Mouse (Mus musculus): Measurements from ENCODE around the gene Ahctf1.
"Not testable (repeated sequence)": the region's sequence is repeated elsewhere in the genome, so short reads cannot be mapped to it uniquely, and the experiment has no call there.

Ahctf1 gene

DNA sequence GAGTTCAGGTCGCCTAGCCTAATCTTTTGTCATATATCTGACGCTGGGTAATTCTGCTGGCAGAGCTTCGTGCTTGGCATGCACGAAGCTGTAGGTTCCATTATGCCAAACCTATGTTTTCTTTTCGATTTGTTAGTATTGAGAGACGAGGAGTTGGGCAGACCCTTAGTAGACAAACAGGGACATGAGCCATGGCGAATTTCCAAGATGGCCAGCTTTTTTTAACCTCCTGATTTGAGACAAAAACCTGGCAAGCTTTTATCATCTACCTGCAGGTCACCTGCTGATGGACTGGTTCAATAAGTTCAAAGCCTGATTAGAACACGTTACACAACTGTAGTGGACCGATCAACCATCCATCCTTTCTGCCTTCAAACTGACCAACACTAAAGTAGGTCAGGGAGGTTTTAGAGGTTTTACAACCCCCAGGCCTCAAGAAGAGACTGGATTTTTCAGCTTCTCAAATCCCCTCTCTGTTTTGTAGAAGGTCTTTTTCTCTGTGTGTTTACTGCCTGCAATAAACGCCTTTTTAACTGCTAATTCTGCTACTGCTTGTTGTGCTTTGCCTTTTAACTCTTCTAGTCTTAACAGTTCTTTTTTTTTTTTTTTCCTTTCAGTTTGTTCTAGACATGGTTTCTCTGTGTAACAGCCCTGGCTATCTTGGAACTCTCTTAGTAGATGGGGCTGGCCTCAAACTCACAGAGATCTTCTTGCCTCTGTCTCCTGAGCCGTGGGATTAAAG is 831 bp upstream of the Ahctf1 start:
- CTCF ChIA-PET, result no interaction called here

DNA sequence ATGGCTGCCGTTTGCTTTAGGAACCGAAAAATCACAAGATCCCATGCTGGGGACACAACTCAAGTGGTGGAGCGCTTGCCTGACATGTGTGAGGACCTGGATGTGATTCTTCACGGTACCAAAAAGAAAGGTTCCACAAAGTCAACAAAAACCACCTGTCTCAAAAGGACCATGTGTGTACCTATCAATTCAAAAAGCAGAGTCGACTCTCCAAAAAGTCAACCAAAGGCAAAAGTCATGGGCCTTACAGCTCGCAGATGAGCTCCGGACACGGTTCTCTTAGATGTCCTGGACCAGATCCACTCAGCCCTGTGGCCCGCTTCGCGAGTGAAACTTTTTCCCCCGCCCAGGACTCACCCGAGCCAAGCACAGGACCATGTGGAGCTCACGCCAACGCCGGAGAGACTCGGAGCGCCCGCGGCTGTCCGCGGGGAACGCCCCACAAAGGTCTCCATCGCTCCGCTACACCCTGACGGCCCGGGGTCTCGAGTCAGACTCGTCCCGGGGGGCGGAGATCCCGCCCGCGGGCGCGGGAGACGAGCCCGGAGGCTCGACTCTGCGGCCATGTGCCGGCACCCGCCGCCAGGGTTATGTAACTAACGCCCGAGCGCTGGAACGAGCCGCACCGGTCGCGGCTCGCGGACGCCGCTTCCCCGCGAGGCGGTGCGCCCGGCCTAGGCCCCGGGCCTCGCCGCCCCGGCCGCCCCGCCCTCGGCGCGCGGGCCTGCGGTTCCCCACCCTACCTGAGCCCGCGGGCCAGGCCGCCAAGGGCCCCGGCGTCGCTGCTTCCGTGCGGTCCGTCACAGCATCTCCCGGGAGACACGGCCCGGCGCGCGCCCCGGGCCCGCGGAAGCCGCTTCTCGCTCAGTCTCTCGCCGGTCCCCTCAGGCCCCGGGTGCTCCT is 619 bp downstream of the Ahctf1 start, which contains the start of gene Gm10518:
Gm10518 (plus strand) TSS at position 767 of the 903 bp plus-strand sequence.
- CTCF ChIA-PET, result no interaction called here

DNA sequence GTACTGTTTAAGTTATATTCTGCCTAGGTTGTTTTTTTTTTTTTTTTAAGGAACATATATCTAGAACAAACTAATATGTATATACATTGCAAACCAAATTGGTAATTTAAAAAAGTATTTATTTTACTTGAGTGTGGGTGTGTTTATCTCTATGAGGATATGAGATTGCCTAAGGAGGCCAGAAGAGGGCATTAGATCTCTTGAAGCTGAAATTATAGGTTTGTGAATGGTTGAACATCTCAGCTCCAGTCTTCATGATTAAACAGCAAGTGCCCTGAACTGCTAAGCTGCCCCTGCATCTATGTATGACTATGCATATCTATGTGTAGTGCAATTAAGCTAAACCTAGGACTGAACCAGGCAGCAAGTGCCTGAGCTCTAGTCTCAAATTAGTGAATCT is 4.7 kb downstream of the Ahctf1 start:
- CTCF ChIA-PET, result interaction anchor here (1.0 kb wide), 1 partner anchor 22 kb away, joined by 3 read pairs; no protein-coding TSS in a partner anchor

DNA sequence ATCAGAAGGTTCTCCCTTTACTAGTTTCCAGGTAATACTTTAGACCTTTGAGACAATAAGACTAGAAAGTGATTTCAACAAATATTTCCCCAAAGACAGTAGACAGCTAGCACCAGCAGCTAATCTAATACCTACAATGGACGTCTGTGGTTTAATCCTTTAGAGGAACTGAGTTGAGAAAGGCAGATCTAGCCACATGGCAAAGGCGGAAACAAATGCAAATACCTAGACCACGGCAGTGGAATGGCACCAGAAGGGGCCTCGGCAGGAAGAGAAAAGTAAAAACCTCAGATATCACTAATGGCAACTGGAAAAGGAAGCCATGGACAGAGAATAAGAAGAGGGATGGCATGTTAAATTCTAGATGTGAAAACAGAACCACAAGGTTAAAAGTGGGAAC is 16.2 kb downstream of the Ahctf1 start:
- CTCF ChIA-PET, result no interaction called here

DNA sequence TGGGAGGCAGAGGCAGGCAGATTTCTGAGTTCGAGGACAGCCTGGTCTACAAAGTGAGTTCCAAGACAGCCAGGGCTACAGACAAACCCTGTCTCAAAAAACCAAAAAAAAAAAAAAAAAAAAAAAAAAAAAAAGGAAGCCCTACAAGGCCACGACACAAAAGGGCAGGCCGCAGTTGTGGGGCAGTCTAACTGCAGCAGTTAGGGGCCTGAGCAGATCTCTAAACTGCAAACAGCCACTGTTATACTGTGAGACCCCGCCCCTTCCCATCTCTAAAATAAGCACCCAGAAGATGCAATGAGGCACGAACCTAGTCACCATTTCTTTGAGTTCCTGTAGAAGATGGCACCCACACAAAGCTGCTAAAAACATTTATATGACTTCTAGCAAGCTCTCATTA is 18.0 kb downstream of the Ahctf1 start:
- CTCF ChIA-PET, result no interaction called here

DNA sequence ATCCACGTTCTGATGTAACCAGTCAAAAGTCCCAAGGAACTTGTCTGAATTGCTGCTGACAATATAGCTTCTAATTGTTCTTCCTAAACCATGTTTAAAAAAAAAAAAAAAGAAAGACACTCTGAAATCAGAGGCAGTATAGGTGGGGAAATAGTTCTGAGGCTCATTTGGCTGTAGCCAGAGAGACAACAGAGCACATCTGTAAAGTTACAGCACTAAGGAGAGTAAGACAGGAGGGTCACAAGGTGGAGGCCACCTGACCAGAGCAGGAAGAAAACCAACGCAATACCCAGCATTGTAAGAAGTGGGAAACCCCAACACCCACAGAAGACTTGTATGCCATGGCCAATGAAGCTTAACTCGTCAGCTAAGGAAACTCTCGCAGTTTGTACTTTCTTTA is 19.4 kb downstream of the Ahctf1 start:
- CTCF ChIA-PET, result interaction anchor here (0.6 kb wide), 1 partner anchor 11 kb away, joined by 3 read pairs; no protein-coding TSS in a partner anchor

DNA sequence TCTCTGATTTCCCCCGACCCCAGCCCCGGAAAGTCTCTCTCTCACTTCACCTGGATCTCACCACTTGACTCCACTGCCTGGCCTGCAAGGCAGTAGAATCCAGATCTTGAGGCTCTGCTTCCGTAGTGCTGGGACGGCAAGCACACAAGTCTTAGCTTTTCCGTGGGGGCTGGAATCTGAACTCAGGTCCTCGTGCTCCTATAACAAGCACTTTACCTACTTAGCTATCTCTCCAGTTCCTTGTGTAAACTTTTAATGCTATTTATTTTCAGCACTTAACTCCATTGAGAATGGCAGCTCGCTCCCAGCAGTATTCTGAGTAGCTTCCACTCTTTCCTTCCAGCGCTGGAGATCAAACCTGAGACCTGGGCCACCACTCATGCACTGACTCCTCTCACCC is 26.6 kb downstream of the Ahctf1 start:
- CTCF ChIA-PET, result no interaction called here

DNA sequence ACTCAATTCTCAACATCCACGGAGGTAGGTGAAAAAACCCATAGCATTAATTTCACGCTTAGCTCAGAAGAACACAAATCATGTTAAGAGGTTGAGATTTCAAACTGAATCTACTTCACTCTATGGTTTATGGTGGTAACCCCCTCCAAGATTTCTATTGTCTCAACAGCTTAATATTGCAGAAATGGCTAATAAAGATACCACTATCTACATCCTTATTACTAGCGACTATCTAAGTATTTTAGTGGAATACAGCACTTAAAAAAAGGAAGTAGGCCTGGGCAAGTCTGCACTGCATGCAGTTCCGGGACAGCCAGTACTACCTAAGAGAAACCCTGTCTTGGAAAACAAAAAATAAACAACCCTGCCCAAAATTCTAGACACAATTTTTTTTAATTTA is 42.9 kb downstream of the Ahctf1 start:
- CTCF ChIA-PET, result no interaction called here

DNA sequence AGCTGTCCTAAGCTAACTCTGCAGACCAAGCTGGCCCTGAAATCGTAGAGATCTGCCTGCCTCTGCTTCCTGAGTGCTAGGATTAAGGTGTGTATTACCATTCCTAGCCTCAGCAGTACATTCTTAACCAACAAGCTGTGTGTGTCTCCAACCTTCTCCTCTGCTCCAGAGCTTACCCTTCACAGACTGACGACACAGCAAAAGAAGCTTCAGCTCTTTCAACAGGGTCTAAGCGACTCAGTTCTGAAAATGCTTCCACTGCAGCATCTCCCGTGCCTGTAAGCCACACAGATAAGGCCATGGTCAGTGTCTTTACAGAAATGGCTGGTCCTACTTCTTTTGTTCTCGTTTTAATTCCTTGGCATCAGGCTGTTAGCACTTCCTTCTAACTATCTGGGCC is 43.4 kb downstream of the Ahctf1 start:
- CTCF ChIA-PET, result no interaction called here

DNA sequence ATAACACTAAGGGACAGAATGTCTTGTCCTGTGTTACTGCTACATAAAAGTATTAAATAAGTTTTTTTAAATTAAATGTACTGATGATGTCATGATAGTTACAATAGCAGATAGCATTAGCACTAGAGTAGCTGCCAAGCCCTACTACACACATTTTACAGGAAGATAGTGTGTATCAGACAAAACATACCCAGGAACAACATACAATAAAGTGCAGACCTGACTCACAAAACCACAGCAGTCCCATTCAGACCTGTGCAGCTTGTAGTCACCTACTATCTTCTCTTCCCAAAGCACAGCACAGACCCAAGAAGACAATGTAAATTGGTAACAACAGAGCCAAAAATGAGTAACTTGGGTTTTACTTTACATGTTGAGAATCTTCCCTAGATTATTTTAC is 47.0 kb downstream of the Ahctf1 start:
- CTCF ChIA-PET, result no interaction called here

DNA sequence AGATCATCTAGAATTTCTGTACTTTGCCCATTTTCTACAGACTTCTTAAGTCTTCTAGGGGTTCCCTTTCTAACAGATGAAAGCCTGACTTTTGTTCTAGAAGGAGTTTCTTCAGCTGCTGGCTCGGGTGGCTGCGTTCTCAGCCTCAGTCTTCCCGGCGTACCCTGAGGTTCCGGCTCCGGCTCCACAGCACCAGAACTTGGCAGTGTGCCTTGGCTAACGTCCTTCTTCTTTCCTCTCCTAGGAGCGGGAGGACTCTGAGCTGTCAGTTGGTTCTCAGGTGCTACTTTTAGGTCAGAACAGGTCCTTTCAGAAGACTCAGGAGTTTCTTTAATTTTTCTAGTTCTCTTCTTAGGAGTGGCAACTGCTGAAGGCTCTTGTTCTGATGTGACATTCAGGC is 50.5 kb downstream of the Ahctf1 start:
- CTCF ChIA-PET, result no interaction called here

DNA sequence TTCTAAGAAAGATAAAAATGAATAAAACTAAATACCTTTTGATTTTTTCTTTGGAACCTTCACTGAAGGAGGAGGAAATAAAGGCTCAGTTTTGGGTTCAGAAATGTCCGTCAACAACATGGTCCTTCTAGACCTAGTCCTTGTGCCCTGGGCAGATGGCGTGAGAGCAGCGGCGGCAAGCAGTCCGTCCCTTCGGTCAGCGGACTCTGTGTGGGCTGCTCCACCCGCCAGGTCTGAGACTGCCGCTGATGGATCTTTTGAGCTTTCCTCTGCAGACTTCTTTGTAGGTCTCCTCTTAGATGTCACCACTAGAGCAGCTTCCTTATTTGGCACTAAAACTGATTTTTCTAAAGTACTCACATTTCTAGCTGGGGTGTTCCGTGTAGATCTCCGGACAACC is 51.2 kb downstream of the Ahctf1 start:
- CTCF ChIA-PET, result no interaction called here

DNA sequence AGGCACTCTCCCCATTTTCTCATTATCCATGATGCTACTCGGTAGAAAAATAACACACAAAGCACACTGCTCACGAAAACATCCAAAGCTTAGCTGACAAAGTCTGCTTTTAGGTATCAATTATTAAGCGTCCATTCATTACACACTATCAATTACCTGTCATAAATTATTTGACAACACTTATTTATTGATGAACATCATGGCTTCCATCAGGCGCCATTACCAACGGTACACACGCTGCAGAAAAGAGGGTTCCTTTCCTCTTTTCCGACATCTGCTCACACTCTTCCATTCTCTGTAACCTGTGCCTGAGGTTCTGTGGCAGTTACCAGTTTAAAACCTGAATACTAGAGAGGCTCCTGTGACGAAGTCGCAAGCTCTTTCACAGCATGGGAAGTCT is 58.3 kb downstream of the Ahctf1 start, which contains the start of gene Kif28:
Kif28 (minus strand) TSS at position 101 of the 400 bp plus-strand sequence.
- CTCF ChIA-PET, result no interaction called here

DNA sequence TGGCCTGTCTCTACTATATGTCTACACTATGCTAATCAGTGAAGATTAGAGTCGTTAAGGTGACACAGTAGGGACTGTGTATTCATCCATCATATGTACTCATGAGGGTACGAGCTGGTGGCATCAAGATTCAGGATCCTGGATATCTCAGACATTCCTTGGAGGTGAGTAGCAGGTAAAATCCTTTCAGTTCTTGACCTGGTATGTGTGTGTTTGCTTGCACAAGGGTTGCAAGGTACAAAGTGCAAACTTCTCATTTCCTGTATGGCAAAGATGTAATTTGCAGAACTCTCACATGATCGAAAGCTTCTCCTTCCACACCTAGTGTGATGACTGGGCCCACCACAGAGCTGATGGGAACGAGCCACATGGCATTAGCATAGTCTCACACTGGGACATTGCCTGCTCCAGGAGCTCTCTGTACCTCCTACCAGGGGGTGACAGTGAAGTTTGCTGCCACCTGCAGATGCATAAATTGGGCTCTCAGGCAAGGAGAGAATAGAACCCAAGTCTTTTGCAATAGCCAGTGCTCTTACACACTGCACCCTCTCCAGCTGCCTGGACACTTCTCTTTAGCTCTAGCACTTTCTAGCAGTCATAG is 59.8 kb downstream of the Ahctf1 start:
- CTCF ChIA-PET, result no interaction called here

DNA sequence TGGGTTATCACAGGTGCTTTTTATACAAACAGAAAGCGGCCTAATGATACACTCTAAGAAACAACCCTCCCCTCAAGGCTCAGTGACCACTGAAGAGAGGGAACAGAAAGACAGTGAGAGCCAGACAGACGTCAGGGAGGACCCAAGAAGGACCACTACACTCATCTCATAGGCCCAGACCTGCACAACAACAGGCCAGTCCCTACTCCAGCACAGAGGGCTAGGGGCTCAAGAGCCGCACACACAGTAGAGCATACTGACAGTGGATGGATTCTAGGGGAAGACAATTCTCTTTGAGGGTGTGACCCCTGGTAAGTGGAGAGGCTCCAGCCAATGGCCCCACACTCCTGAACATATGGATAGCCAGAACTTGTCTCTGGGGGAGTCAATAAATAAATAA is 67.0 kb downstream of the Ahctf1 start:
- CTCF ChIA-PET, result no interaction called here

DNA sequence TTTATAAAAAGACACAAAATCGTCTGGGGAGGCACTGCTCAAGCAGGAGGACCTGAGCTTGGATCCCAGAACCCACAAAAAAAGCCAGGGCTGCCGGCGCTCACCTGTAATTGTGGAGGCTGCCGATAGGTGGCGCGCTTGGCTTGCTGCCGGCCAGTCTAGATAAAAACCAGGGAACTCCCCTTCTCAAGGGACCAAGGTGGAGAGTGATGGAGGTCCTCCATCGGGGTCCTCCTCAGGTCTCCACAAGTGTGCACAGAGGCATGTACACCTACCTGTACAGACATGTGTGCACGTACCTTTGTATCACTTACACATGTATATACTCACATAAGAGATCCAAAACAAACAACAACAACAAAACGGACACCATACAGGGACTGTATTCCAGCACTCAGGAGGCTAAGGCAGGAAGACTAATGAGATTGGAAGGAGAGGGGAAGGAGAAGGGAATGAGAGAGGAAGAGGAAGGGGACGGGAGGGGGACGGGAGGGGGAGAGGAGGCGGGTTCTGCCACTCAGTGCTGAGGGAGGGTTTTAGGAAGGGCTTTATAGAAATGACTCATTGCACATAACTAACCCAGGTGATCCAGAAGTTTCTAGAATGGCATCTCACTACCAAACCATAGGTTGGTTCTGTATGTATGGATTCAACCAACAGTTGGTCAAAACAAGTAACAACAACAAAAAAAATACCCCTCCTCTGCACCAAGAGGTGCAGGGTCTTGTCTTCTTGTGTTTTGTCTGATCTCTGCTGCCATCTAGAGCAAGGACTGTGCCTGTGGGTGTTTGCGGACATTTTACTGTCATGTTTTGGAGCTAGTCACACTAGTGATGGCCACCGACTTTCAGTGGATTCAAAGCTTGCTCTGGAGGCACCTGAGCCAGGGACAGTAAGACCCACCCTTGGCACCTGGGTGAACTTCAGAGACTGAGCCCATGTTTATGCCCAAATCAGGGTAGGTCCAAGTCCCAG is 68.7 kb downstream of the Ahctf1 start:
- CTCF ChIA-PET, result no interaction called here

DNA sequence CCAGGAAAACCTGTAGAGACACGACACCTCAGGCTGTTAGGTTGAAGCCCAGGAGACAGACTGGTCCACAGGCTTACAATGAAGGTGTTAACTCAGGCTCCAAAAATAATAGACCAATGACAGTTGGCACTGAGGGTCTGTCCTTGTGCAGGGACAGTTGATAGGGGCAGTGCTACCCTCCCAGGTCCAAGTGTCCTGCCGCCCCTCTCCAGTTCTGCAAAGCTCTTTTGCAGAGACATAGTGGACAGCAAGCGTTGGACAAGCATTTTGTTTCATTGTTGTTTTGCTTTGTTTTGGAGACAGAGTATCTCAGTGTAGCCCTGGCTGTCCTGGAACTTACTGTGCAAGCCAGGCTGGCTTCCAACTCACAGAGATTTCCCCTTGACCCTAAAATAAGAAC is 72.1 kb downstream of the Ahctf1 start:
- CTCF ChIA-PET, result no interaction called here

DNA sequence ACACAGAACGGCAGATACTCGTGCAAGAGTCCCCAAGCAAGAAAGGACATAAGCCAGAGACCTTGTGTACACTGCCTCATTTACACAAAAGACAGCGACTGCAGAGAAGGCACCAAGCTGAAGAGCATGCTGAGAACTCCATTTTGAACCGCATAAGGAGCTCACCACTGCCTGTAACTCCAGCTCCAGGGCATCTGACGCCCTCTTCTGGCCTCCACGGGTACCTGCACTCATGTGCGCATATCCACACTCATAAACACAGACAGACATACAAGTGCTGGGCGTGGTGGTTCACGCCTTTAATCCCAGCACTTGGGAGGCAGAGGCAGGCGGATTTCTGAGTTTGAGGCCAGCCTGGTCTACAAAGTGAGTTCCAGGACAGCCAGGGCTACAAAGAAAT is 74.8 kb downstream of the Ahctf1 start:
- CTCF ChIA-PET, result no interaction called here

DNA sequence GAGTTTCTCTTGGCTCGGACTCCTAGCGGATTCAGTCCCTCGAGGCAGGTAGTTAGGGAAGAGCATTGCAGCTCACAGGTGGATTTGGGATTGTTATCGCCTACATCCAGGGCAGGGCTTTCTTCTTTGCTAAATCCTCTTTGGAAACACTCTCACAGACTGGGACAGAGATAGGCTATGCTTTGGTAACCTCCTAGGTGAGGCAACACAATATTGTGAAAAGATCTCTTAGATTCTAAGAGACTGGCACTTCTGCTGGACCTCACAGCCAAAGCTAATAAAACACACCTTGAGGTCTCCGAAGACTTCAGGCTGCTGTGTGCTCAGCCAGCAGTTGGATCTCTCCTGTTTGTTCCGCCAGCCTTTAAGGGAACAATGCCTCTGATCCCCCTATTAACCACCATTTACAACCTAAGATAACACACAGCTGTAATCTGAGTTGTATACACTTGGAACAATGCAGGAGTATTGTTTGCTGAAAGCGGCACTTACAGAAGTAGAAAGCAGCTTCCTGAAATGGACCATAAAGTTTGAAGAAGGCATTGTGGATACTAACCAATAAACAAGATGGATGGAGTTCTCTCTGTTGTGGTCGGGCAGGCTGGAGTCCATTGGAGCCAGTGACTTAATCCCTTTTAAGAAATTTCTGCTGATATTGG is 80.5 kb downstream of the Ahctf1 start:
- CTCF ChIA-PET, result no interaction called here

DNA sequence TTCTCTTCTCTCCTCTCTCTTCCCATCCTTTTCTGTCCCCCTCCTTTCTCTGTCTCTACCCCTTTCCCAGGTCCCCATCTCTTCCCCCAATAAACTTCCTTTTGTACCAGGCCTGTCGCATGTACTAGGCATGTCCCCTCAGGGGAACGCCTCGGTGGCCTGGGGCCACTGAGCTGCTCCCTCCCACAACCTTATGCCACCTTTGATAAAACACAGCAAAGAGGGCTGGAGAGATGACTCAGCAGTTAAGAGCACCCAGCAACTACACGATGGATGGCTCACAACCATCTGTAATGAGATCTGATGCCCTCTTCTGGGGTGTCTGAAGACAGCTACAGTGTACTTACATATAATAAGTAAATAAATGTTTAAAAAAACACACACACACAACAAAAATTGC is 87.7 kb downstream of the Ahctf1 start:
- CTCF ChIA-PET, result no interaction called here

DNA sequence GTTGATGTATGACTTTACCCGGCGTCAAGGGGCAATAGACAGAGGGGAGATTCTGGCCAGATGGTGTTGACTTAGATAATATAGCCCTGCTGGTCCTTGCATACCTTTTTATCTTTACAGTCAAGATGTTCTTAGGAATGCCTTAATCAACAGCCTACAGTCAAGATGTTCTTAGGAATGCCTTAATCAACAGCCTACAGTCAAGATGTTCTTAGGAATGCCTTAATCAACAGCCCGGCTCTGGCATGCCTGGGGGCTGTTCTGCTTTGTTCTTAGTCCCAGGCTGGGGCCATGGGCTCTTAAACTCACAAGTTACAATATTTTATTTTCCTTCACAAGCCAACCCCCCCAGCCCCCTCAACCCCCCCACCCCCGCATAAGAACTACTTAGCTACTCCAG is 88.2 kb downstream of the Ahctf1 start:
- CTCF ChIA-PET, result not testable (repeated sequence)
